In the genomic region with DNA sequence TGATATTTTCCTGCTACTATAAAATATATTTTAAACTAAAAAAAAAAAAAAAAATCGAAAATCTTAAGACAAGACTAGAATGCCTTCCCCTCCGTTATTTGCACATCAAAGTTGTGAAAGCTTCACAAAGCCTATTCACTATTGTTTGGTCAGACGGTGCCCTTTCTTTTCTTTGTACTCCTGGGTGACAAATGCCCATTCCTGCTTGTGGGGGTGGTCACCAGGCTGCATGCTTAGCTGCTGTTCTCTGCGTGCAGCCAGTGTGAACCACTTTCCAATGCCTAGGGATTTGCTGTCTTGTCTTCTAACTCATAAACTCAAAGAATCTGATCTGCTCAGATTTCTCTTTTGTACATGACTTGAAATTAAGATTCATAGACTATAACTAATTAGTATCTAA, we compare ENCODE assay signal across 8 mouse cellular contexts. TPM values are rescaled to one million over a fixed set of nuclear protein-coding genes. Genes with fewer than 3 reads are reported as not detected.
DNase-seq lines count a peak whose midpoint lies in the region; ATAC-seq lines count a peak whose summit lies in the region.

No protein-coding gene starts in this region.

- ATAC-seq in kidney, embryonic 14.5 days (ENCODE audit: low FRiP score, low TSS enrichment): no peak
- ATAC-seq in forebrain, embryonic 11.5 days (replicated peaks; ENCODE audit: low FRiP score): peak; percentile 68
- ATAC-seq in midbrain, embryonic 11.5 days (ENCODE audit: low FRiP score): peak; percentile 69
- ATAC-seq in activated CD4-positive, CD25-positive, alpha-beta regulatory T cell, adult 4 months: no peak
- ATAC-seq in megakaryocyte progenitor cell, adult 5-6 weeks (replicated peaks; ENCODE audit: poor library complexity): no peak

- H3K27me3 ChIP-seq in kidney, embryonic 14.5 days (ENCODE audit: control insufficient read depth, insufficient read depth, low read length): no peaks in the 10 kb centered on the region
- no peaks in the 10 kb centered on the region for H3K27me3 ChIP-seq in forebrain, embryonic 11.5 days (ENCODE audit: control insufficient read depth, insufficient read depth, low read length)
- no peaks in the 10 kb centered on the region for H3K27me3 ChIP-seq in midbrain, embryonic 11.5 days (ENCODE audit: control insufficient read depth, insufficient read depth, low read length)

- no peaks in the 10 kb centered on the region for H3K4me1 ChIP-seq in kidney, embryonic 14.5 days (ENCODE audit: control insufficient read depth, insufficient read depth, low read length)
- H3K4me1 ChIP-seq in forebrain, embryonic 11.5 days (replicated peaks; ENCODE audit: control insufficient read depth, insufficient read depth, low read length): peaks cover 6% of the 10 kb centered on the region; the same call in 1 of the 2 replicates
- H3K4me1 ChIP-seq in midbrain, embryonic 11.5 days (ENCODE audit: control insufficient read depth, insufficient read depth, low read length): peaks cover 18% of the 10 kb centered on the region

- H3K9me3 ChIP-seq in kidney, embryonic 14.5 days (ENCODE audit: control insufficient read depth, low read length): no peaks in the 10 kb centered on the region
- H3K9me3 ChIP-seq in forebrain, embryonic 11.5 days (ENCODE audit: control insufficient read depth, low read length): no peaks in the 10 kb centered on the region
- H3K9me3 ChIP-seq in midbrain, embryonic 11.5 days (ENCODE audit: control insufficient read depth, low read length): no peaks in the 10 kb centered on the region

- no peak overlapping the region for H3K9ac ChIP-seq in kidney, embryonic 14.5 days (ENCODE audit: low read depth, low read length)
- H3K9ac ChIP-seq in forebrain, embryonic 11.5 days (ENCODE audit: low read length): peak overlapping the region; percentile 75
- peak overlapping the region; percentile 73 for H3K9ac ChIP-seq in midbrain, embryonic 11.5 days (ENCODE audit: low read length)

- no peak overlapping the region for H3K27ac ChIP-seq in kidney, embryonic 14.5 days (ENCODE audit: low read depth, low read length)
- H3K27ac ChIP-seq in forebrain, embryonic 11.5 days (ENCODE audit: low read depth, low read length): peak overlapping the region; percentile 97
- peak overlapping the region; percentile 96; the same call in 1 of the 2 replicates for H3K27ac ChIP-seq in midbrain, embryonic 11.5 days (ENCODE audit: low read depth, low read length)

- no peak for DNase-seq in kidney, postnatal 14 days
- DNase-seq in cerebellum, postnatal 10 days: peak; percentile 51 to 62
- DNase-seq in forebrain, embryonic 11.5 days (ENCODE audit: low spot score): peak; percentile 72
- DNase-seq in midbrain, embryonic 11.5 days (ENCODE audit: low spot score, missing footprints): peak; percentile 94
- no peak for DNase-seq in thymus, postnatal 4 days

- 11% methylated on average over 4 of the region's 4 CpGs for WGBS in kidney, embryonic 14.5 days
- 4% methylated on average over 4 of the region's 4 CpGs for WGBS in forebrain, embryonic 11.5 days
- WGBS in midbrain, embryonic 11.5 days: 2% methylated on average over 4 of the region's 4 CpGs

- H3K36me3 ChIP-seq in kidney, embryonic 14.5 days (ENCODE audit: control insufficient read depth, insufficient read depth, low read length): peaks cover 14% of the 10 kb centered on the region; the same call in 1 of the 2 replicates
- peaks cover 4% of the 10 kb centered on the region for H3K36me3 ChIP-seq in forebrain, embryonic 11.5 days (ENCODE audit: control insufficient read depth, insufficient read depth, low read length)
- peaks cover 8% of the 10 kb centered on the region for H3K36me3 ChIP-seq in midbrain, embryonic 11.5 days (ENCODE audit: control insufficient read depth, insufficient read depth, low read length)

- H3K4me2 ChIP-seq in kidney, embryonic 14.5 days (replicated peaks; ENCODE audit: low read depth, low read length): peak overlapping the region; percentile 73
- H3K4me2 ChIP-seq in forebrain, embryonic 11.5 days (ENCODE audit: low read depth, low read length, severe bottlenecking): peak overlapping the region; percentile 46; the same call in 1 of the 2 replicates
- H3K4me2 ChIP-seq in midbrain, embryonic 11.5 days: peak overlapping the region; percentile 41; the same call in 1 of the 2 replicates

- peak overlapping the region; percentile 59 for H3K4me3 ChIP-seq in kidney, embryonic 14.5 days (ENCODE audit: low read length)
- peak overlapping the region; percentile 55 for H3K4me3 ChIP-seq in forebrain, embryonic 11.5 days (ENCODE audit: low read depth, low read length)
- peak overlapping the region; percentile 60 for H3K4me3 ChIP-seq in midbrain, embryonic 11.5 days (ENCODE audit: low read depth, low read length)

RNA-seq across cellular contexts. Expression of a gene that starts 49.1 kb away (rescaled TPM):
- polyA plus RNA-seq in kidney, embryonic 14.5 days (2014; fragmentation: Nextera tagmentation; extraction: Ambion mirVana): 45.6 and 55.1 TPM in 2 replicates
- polyA plus RNA-seq in forebrain, embryonic 11.5 days (2014; fragmentation: Nextera tagmentation; extraction: Ambion mirVana): 93.4 and 101 TPM in 2 replicates
- polyA plus RNA-seq in midbrain, embryonic 11.5 days (2014; fragmentation: Nextera tagmentation; extraction: Ambion mirVana): 107 and 118 TPM in 2 replicates
- 10 to 100 TPM; 17.2 to 18.7 TPM for polyA plus RNA-seq in activated CD4-positive, CD25-positive, alpha-beta regulatory T cell, adult 4 months (2017; shearing (Covaris generic))
- 33.6 and 34.0 TPM in 2 replicates for total RNA-seq in megakaryocyte progenitor cell, adult 5-6 weeks (2015)
- 51.5 and 64.3 TPM in 2 replicates for total RNA-seq in megakaryocyte progenitor cell, adult 5-6 weeks (2017)

Comparison
In these comparisons a context has a peak if more than half of its experiments do, and no peak if none do; other contexts are left out.
1. ATAC-seq: peak in forebrain, embryonic 11.5 days (single experiment) and midbrain, embryonic 11.5 days (single experiment); none in kidney, embryonic 14.5 days (single experiment), activated CD4-positive, CD25-positive, alpha-beta regulatory T cell, adult 4 months (single experiment) and megakaryocyte progenitor cell, adult 5-6 weeks (single experiment).
2. DNase-seq: peak in cerebellum, postnatal 10 days (2 of 2), forebrain, embryonic 11.5 days (single experiment) and midbrain, embryonic 11.5 days (single experiment); none in kidney, postnatal 14 days (single experiment) and thymus, postnatal 4 days (single experiment).
3. Peak in every context shown above with its lines, with median percentiles within 50 percentile points of each other: H3K4me2 ChIP-seq and H3K4me3 ChIP-seq.